Mouse (Mus musculus): ENCODE results near the gene Glyr1. TPM values are rescaled to one million over a fixed set of nuclear protein-coding genes. Genes with fewer than 3 reads are reported as not detected.
A peak's percentile ranks its signal among the peaks of the same experiment; 100 is the strongest.

Glyr1 gene
- polyA plus RNA-seq, 1 experiment from 2014 or later = 216 TPM

DNA sequence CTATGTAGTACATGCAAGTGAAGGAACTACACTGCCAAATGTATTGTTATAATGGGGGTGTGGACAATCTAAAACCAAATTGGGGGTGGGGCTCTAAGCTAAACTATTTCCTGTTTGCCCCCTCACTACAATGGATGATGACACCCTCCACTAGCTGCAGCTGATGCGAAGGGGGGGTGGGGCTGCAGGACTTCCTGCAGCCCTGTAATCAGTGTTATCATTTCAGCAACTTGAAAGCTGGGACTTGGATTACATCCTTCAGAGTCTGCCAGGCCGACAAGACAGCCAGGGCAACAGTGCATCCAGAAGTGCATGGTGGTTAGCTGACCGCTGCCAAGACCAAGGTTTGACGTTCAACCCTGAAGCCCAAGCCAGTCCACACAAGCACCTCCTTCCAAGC, 78.0 kb downstream of the Glyr1 start:
- Histone ChIP-seq H3K36me3 (replicated peaks) (peaks cover 3% of the 10 kb centered on the region; the same call in 1 of the 2 replicates), H3K9me3 (no peaks in the 10 kb centered on the region), H3K4me2 (no peak overlapping the region), H3K4me1 (no peaks in the 10 kb centered on the region), H3K27me3 (no peaks in the 10 kb centered on the region), H3K4me3 (replicated peaks) (no peak overlapping the region), H3K27ac (no peak overlapping the region), H3K9ac (no peak overlapping the region)
- WGBS = 85% methylated on average over 4 of the region's 4 CpGs
- no peak for ATAC-seq (ENCODE audit: low FRiP score)

GRCm38 (mm10) chr16:4969055-4969843, 80.4 kb downstream of the Glyr1 start:
- Histone ChIP-seq H3K4me1 (peaks cover 7% of the 10 kb centered on the region), H3K27me3 (no peaks in the 10 kb centered on the region), H3K4me3 (replicated peaks) (no peak overlapping the region), H3K9ac (no peak overlapping the region), H3K36me3 (replicated peaks) (peaks cover 3% of the 10 kb centered on the region; the same call in 1 of the 2 replicates), H3K9me3 (no peaks in the 10 kb centered on the region), H3K27ac (no peak overlapping the region), H3K4me2 (no peak overlapping the region)
- no peak for ATAC-seq (ENCODE audit: low FRiP score)
- WGBS = 88% methylated on average over 5 of the region's 5 CpGs

- Histone ChIP-seq H3K9ac (no peak overlapping the region), H3K9me3 (no peaks in the 10 kb centered on the region), H3K4me3 (replicated peaks) (no peak overlapping the region), H3K27ac (no peak overlapping the region), H3K27me3 (no peaks in the 10 kb centered on the region), H3K4me1 (peaks cover 8% of the 10 kb centered on the region), H3K4me2 (no peak overlapping the region), H3K36me3 (replicated peaks) (peaks cover 3% of the 10 kb centered on the region; the same call in 1 of the 2 replicates)
- ATAC-seq (ENCODE audit: low FRiP score) = no peak
- 78% methylated on average over 3 of the region's 3 CpGs for WGBS
Measured at GRCm38 (mm10) chr16:4968426-4968825, 81.2 kb downstream of the Glyr1 start.

- Histone ChIP-seq H3K4me3 (replicated peaks) (no peak overlapping the region), H3K9me3 (no peaks in the 10 kb centered on the region), H3K4me1 (peaks cover 21% of the 10 kb centered on the region), H3K36me3 (replicated peaks) (peaks cover 3% of the 10 kb centered on the region), H3K4me2 (peak overlapping the region; percentile 85), H3K27me3 (no peaks in the 10 kb centered on the region), H3K27ac (no peak overlapping the region), H3K9ac (0 out of 2 replicates have a peak overlapping the region, but pooled peaks have one; percentile 83)
- 91% methylated on average over 8 of the region's 8 CpGs for WGBS
- no peak for ATAC-seq (ENCODE audit: low FRiP score)
Measured at GRCm38 (mm10) chr16:4965392-4966129, 84.1 kb downstream of the Glyr1 start.

- no peaks in the 10 kb centered on the region for H3K9me3 ChIP-seq
- peaks cover 21% of the 10 kb centered on the region for H3K4me1 ChIP-seq
- H3K27me3 ChIP-seq = no peaks in the 10 kb centered on the region
- H3K4me3 ChIP-seq (replicated peaks) = peak overlapping the region; percentile 93
- H3K36me3 ChIP-seq (replicated peaks) = peaks cover 10% of the 10 kb centered on the region
- H3K27ac ChIP-seq = peak overlapping the region; percentile 85
- peak overlapping the region; percentile 85 for H3K4me2 ChIP-seq
- WGBS = 25% methylated on average over 13 of the region's 13 CpGs
- ATAC-seq (ENCODE audit: low FRiP score) = peak; percentile 5; the same call in 1 of the 2 replicates
- peak overlapping the region; percentile 83 for H3K9ac ChIP-seq
Measured at GRCm38 (mm10) chr16:4964731-4965391, 84.8 kb downstream of the Glyr1 start.

Other genes starting within 250 kb of the Glyr1 start
- gene 4930562C15Rik, start 214.4 kb downstream of the Glyr1 start, polyA plus RNA-seq (2016; fragmentation: Nextera tagmentation; extraction: Ambion mirVana) = 0.44 and 0.54 TPM in 2 replicates
- 23.8 and 27.2 TPM in 2 replicates for gene Ubald1, start 169.5 kb downstream of the Glyr1 start, polyA plus RNA-seq (2016; fragmentation: Nextera tagmentation; extraction: Ambion mirVana)
- 80.2 and 85.1 TPM in 2 replicates for gene Mgrn1, start 163.6 kb downstream of the Glyr1 start, polyA plus RNA-seq (2016; fragmentation: Nextera tagmentation; extraction: Ambion mirVana)
- 124 and 125 TPM in 2 replicates for gene Nudt16l1, start 111.1 kb downstream of the Glyr1 start, polyA plus RNA-seq (2016; fragmentation: Nextera tagmentation; extraction: Ambion mirVana)
- gene Anks3, start 85.7 kb downstream of the Glyr1 start, polyA plus RNA-seq (2016; fragmentation: Nextera tagmentation; extraction: Ambion mirVana) = 53.3 and 58.4 TPM in 2 replicates
- not detected in 2 replicates for gene Sept12, start 52.0 kb downstream of the Glyr1 start, polyA plus RNA-seq (2016; fragmentation: Nextera tagmentation; extraction: Ambion mirVana)
- gene Smim22, start 42.6 kb downstream of the Glyr1 start, polyA plus RNA-seq (2016; fragmentation: Nextera tagmentation; extraction: Ambion mirVana) = 1.8 and 2.4 TPM in 2 replicates
- gene Rogdi, start 36.3 kb downstream of the Glyr1 start, polyA plus RNA-seq (2016; fragmentation: Nextera tagmentation; extraction: Ambion mirVana) = 80.2 and 83.5 TPM in 2 replicates
- 23.8 and 24.8 TPM in 2 replicates for gene Ubn1, start 194 bp upstream of the Glyr1 start, polyA plus RNA-seq (2016; fragmentation: Nextera tagmentation; extraction: Ambion mirVana)
- 0.47 and 1.1 TPM in 2 replicates for gene Ppl, start 82.6 kb upstream of the Glyr1 start, polyA plus RNA-seq (2016; fragmentation: Nextera tagmentation; extraction: Ambion mirVana)
- 0.28 and 0.33 TPM in 2 replicates for gene Sec14l5, start 97.2 kb upstream of the Glyr1 start, polyA plus RNA-seq (2016; fragmentation: Nextera tagmentation; extraction: Ambion mirVana)
- 9.3 and 12.8 TPM in 2 replicates for gene Nagpa, start 154.1 kb upstream of the Glyr1 start, polyA plus RNA-seq (2016; fragmentation: Nextera tagmentation; extraction: Ambion mirVana)
- 4.7 and 5.9 TPM in 2 replicates for gene AU021092, start 172.4 kb upstream of the Glyr1 start, polyA plus RNA-seq (2016; fragmentation: Nextera tagmentation; extraction: Ambion mirVana)
- gene Alg1, start 183.8 kb upstream of the Glyr1 start, polyA plus RNA-seq (2016; fragmentation: Nextera tagmentation; extraction: Ambion mirVana) = 24.4 and 27.1 TPM in 2 replicates
- gene Eef2kmt, start 206.1 kb upstream of the Glyr1 start, polyA plus RNA-seq (2016; fragmentation: Nextera tagmentation; extraction: Ambion mirVana) = 10.2 and 11.2 TPM in 2 replicates